Mouse (Mus musculus) gastrocnemius, adult 2 months (tissue): Measurements from ENCODE around the gene Adra1b. TPM values are rescaled to one million over a fixed set of nuclear protein-coding genes. Genes with fewer than 3 reads are reported as not detected.

ENCODE experiments used
- DNase-seq: peaks from one replicate; pipeline ENCODE4 v3.0.0; 2022
- H3K27ac ChIP-seq: fragments of 200-600 bp; 2 replicates; pipeline ENCODE4 v1.8.1; 2022; ENCODE audit warnings: mild to moderate bottlenecking
- H3K4me3 ChIP-seq: fragments of 200-600 bp; 2 replicates; pipeline ENCODE4 v1.8.1; 2022; ENCODE audit warnings: mild to moderate bottlenecking, moderate library complexity
- CTCF ChIP-seq: fragments of 200-600 bp; IDR thresholded peaks from 2 replicates; pipeline ENCODE4 v1.8.1; 2022; ENCODE audit warnings: antibody characterized with exemption, mild to moderate bottlenecking, moderate library complexity
- intact Hi-C: fragments of 180-260 bp; cut with DNase I; formaldehyde crosslinking; loops from one replicate; pipeline ENCODE4 v1.15.1; 2025
- total RNA-seq, 2 experiments: library from RNA; stranded (reverse); gene quantifications; 2 replicates each; pipeline ENCODE4 v1.2.3; 2021

The Adra1b gene
- total RNA-seq, 2 experiments from 2014 or later = 0.26 to 0.42 TPM

DNA sequence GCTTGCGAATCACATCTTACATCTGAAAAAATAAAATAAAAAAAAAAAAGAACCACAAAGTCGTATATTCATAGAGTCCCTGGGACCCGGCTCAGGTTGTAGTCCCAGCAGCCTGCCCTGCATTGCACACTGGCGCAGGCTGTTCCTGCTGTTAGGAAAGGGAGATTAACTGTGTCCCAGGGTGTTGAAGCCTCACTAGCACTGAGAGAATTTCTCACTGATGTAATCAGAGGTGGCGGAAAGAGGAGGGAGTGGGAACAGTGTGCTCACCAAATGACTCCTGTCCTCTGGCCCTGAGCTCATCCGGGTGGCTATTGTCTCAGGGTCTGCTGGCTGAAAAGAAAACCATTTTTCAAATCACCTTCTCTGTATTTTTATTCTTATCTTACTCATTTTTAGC lies 24.6 kb upstream of the Adra1b start:
- intact Hi-C loops = no loop called here
- DNase-seq = peak; percentile 31
- H3K4me3 ChIP-seq = no peak overlapping the region
- no peak for TF ChIP-seq CTCF
- H3K27ac ChIP-seq = no peak overlapping the region

GRCm38 (mm10) chr11:43921701-43922100 lies 20.7 kb upstream of the Adra1b start:
- TF ChIP-seq CTCF = no peak
- intact Hi-C loops = no loop called here
- H3K27ac ChIP-seq = no peak overlapping the region
- no peak overlapping the region for H3K4me3 ChIP-seq
- no peak for DNase-seq

DNA sequence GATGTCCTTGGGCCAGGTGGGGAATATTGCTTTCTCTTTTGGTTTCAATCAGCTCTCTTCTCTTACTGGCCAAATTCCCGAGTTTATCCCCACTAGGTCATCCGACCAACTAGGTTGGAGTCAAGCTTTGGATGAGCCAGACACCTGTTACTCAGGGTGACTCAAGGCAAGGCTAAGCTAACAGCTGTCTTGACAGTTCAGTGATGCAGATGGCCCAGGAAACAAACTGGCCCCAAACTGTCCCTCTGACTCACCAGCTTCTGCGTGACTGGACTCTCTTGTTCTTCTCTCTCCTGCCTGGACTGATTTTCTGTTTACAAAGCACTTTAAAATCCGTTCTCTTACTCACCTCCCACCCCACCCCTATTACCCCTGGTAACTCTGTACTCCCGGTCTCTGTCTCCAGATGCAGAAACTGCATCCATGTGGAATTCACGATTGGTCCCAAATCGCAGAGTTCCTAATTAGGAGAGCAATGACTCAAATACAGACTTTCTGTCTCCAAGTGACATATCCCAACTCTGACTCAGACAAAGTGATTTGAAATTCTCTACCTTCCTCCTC lies 18.6 kb upstream of the Adra1b start:
- TF ChIP-seq CTCF = no peak
- Histone ChIP-seq H3K27ac (no peak overlapping the region), H3K4me3 (no peak overlapping the region)
- intact Hi-C loops = no loop called here
- DNase-seq = peak; percentile 26

GRCm38 (mm10) chr11:43914552-43915447 lies 13.8 kb upstream of the Adra1b start:
- DNase-seq = no peak
- Histone ChIP-seq H3K27ac (no peak overlapping the region), H3K4me3 (no peak overlapping the region)
- TF ChIP-seq CTCF = no peak
- intact Hi-C loops = no loop called here

GRCm38 (mm10) chr11:43912136-43912888 lies 11.3 kb upstream of the Adra1b start:
- TF ChIP-seq CTCF = no peak
- no peak overlapping the region for H3K27ac ChIP-seq
- no peak for DNase-seq
- intact Hi-C loops = no loop called here
- H3K4me3 ChIP-seq = no peak overlapping the region

- no peak for DNase-seq
- H3K4me3 ChIP-seq = no peak overlapping the region
- no peak for TF ChIP-seq CTCF
- no peak overlapping the region for H3K27ac ChIP-seq
- intact Hi-C loops = no loop called here
Measured at GRCm38 (mm10) chr11:43911646-43912045, 10.6 kb upstream of the Adra1b start.

DNA sequence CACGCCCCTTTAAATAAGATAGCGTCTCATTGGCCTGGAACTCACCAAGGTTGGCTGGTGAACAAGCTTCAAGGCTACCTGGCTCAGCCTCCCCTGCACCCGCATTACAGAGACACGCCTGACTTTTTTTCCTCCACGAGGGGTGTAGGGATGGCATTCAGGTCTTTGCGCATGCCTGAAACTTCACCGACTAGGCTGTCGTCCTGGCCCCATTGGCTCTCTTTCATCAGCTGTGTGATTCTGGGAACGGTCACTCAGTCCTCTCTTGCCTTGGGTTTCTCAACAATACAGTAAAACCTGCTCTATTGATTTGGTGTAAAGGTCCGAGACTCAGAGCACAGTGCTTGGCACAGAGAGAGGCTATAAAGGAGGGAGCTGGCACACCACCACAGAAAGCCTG lies 2.3 kb upstream of the Adra1b start:
- Histone ChIP-seq H3K4me3 (no peak overlapping the region), H3K27ac (no peak overlapping the region)
- DNase-seq = no peak
- intact Hi-C loops = no loop called here
- TF ChIP-seq CTCF = no peak

DNA sequence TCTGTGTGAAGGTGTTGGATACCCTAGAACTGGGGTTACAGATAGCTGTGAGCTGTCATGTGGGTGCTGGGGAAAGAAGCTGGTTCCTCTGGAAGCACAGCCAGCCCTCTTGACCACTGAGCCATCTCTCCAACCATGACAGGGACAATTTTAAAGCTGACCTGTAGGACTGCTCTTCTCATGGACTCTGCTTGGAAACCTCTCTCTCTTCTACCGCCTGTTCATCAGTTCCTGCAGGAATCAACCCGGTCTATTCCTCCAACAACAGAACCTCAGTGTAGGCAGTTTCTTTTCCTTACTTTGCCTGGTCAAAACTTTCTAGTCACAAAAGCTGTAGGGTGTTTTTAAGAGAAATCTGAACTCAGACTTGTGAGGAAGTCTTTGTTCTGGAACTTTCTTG lies 1.3 kb downstream of the Adra1b start:
- TF ChIP-seq CTCF = no peak
- no peak overlapping the region for H3K27ac ChIP-seq
- H3K4me3 ChIP-seq = no peak overlapping the region
- intact Hi-C loops = no loop called here
- no peak for DNase-seq

DNA sequence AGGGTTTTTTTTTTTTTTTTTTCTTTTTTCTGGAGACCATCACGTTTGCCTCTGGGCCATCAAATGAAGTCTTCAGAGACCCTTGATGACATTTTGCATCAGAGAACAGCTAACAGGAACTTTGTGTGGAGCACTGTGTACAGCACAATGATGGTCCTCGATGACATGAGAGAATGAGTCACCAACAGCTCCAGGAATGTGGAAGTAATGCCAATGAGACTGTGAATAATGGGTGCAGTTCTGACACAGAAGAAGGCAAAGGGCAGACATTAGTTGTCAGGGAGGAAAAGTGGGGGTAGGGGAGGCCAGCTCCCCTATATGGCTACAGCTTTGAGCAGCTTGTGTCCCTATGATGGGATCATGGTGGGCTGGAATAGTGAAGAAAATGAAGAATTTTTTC lies 5.7 kb downstream of the Adra1b start:
- H3K4me3 ChIP-seq = no peak overlapping the region
- TF ChIP-seq CTCF = no peak
- intact Hi-C loops = no loop called here
- H3K27ac ChIP-seq = no peak overlapping the region
- DNase-seq = no peak

DNA sequence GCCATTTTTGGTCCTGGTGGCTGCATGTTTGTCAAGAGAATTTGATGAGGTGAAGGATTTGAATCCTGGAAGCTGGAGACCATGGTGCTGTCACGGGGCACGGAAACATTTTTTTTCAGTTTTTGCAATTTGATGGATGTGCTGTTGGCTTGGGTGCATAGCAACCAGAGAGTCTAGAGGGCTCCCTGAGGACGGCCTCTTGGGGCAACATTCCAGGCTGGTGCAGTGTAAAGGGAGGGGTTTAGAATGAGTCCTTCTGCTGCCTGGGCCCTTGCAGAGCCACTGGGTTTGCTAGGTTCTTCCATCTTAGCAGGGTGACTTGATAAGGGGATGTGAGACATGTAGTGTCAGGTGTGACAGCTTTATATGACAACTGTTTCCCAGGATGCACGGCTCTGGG lies 8.5 kb downstream of the Adra1b start:
- Histone ChIP-seq H3K27ac (no peak overlapping the region), H3K4me3 (no peak overlapping the region)
- intact Hi-C loops = no loop called here
- TF ChIP-seq CTCF = no peak
- DNase-seq = no peak

GRCm38 (mm10) chr11:43891457-43891856 lies 9.6 kb downstream of the Adra1b start:
- intact Hi-C loops = no loop called here
- DNase-seq = peak; percentile 38
- no peak for TF ChIP-seq CTCF
- no peak overlapping the region for H3K4me3 ChIP-seq
- no peak overlapping the region for H3K27ac ChIP-seq

DNA sequence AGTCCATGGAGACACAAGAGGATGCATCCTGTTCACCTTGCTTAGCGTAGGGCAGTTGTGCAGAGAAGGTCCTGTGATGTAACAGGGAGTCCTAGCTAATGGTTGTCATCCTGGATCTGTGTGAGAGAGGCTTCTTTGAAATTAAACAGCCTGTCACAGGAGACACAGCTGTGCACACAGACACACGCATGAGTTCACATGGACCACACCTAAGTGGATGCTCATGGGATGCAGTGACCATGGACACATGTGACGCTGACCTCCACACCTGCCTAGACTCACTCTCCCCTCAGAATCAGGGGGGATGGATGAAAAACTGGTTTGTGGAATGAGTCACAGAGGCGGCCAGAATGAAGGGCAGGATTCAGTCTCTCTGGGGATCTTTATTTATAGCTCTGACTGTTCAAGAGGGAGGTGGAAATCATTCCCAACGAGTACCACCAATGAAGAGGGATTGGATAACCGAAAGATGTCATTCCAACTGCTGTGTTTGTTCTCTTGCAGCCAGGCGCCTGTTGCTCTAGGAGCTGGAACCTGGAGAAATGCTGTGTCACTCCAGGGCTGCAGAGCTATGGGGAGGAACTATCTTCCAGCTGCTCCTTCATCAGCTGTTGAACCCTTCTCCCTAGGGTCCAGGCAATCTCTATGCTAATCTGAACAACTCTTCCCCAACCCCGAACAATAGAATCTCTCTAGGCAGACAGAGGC lies 11.6 kb downstream of the Adra1b start:
- no peak overlapping the region for H3K27ac ChIP-seq
- H3K4me3 ChIP-seq = no peak overlapping the region
- TF ChIP-seq CTCF = no peak
- intact Hi-C loops = no loop called here
- DNase-seq = no peak

- intact Hi-C loops = no loop called here
- no peak for TF ChIP-seq CTCF
- H3K27ac ChIP-seq = no peak overlapping the region
- no peak for DNase-seq
- no peak overlapping the region for H3K4me3 ChIP-seq
Measured at GRCm38 (mm10) chr11:43888736-43889135, 12.3 kb downstream of the Adra1b start.
